Mouse (Mus musculus) heart, postnatal 0 days (tissue): Measurements from ENCODE around the gene Sec31a. TPM values are rescaled to one million over a fixed set of nuclear protein-coding genes. Genes with fewer than 3 reads are reported as not detected.

ENCODE experiments used
- ATAC-seq: fragments of 200-750 bp; cut with Nextera tagmentation; 2 replicates; pipeline ENCODE4 v1.8.0; 2017; ENCODE audit warnings: low read depth, moderate number of reproducible peaks, moderate library complexity; ENCODE audit not compliant: insufficient read depth
- DNase-seq: peaks from one replicate; pipeline ENCODE4 v3.0.0-alpha.2; 2016; ENCODE audit warnings: low spot score
- H3K27ac ChIP-seq: fragments of 300-500 bp; sonication (generic); 2 replicates; pipeline ENCODE4 v1.5.1; 2014; ENCODE audit warnings: low read depth, mild to moderate bottlenecking
- H3K27me3 ChIP-seq: fragments of 300-500 bp; sonication (generic); 2 replicates; pipeline ENCODE4 v1.6.1; 2014; ENCODE audit warnings: low read length, mixed read lengths; ENCODE audit not compliant: control insufficient read depth, insufficient read depth
- H3K36me3 ChIP-seq: fragments of 300-500 bp; sonication (generic); replicated peaks from 2 replicates; pipeline ENCODE4 v1.6.1; 2014; ENCODE audit warnings: low read length, mixed read lengths; ENCODE audit not compliant: control insufficient read depth, insufficient read depth
- H3K4me1 ChIP-seq: fragments of 300-500 bp; sonication (generic); 2 replicates; pipeline ENCODE4 v1.6.1; 2014; ENCODE audit warnings: antibody characterized with exemption; ENCODE audit not compliant: control insufficient read depth, insufficient read depth
- H3K4me2 ChIP-seq: fragments of 300-500 bp; sonication (generic); 2 replicates; pipeline ENCODE4 v1.6.1; 2014; ENCODE audit warnings: low read depth, mild to moderate bottlenecking, low read length, moderate library complexity
- H3K4me3 ChIP-seq: fragments of 300-500 bp; sonication (generic); 2 replicates; pipeline ENCODE4 v1.5.1; 2014; ENCODE audit warnings: low read depth, low read length
- H3K9ac ChIP-seq: fragments of 300-500 bp; sonication (generic); replicated peaks from 2 replicates; pipeline ENCODE4 v1.6.1; 2014; ENCODE audit warnings: low read depth, low read length, mixed read lengths
- H3K9me3 ChIP-seq: fragments of 300-500 bp; sonication (generic); replicated peaks from 2 replicates; pipeline ENCODE4 v1.6.1; 2016; ENCODE audit warnings: low read length; ENCODE audit not compliant: control insufficient read depth
- CTCF ChIP-seq: IDR thresholded peaks from 2 replicates; pipeline ENCODE4 v1.5.1; 2016; ENCODE audit warnings: antibody characterized with exemption, control low read depth, low read depth
- EP300 ChIP-seq: IDR thresholded peaks from 2 replicates; pipeline ENCODE4 v1.6.1; 2016; ENCODE audit warnings: antibody characterized with exemption, low read depth
- WGBS: fragments of 180-500 bp; shearing (Covaris S2); extraction: QIAGEN DNeasy Blood & Tissue Kit; methylation state at CpG from one replicate; pipeline ENCODE4 v1.1.7; 2014; 5-methylcytosine and 5-hydroxymethylcytosine counted together
- polyA plus RNA-seq: library from polyadenylated mRNA; unstranded; fragments of >200 nt; fragmentation: Nextera tagmentation; extraction: Ambion mirVana; gene quantifications from 2 replicates; pipeline ENCODE4 v1.2.1, GENCODE M21; 2015
- total RNA-seq: library from RNA; depleted of rRNA; stranded (reverse); fragments of >200 nt; gene quantifications from 2 replicates; pipeline ENCODE4 v1.2.3, GENCODE M21; 2014; ENCODE audit warnings: low replicate concordance

The Sec31a gene
- total and polyA plus RNA-seq, 2 experiments from 2014 or later: 101 to 258 TPM

DNA sequence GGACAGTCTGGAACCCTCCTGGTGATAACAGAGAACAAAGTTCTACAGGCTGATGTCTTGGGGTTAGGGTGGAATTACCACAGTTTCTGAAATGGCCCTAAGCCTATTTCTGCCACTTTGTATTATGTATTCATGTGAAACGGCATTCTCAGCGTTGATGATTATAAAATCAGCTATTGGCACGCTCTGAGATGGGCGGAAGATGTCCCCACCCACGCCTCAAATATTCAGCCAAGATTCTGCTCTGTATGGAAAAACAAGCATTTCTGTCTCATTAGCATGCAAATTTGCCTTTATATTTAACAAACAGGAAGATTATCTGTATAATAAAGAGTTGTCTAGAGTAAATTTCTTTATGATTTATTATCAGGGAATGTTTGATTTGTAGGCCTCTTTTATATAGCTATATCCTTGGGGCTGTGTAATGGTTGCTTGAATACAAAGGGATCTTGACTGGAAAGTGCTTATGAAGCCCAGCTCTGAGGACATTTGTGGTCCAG is 80.4 kb downstream of the Sec31a start:
- WGBS: 89% methylated on average over 5 of the region's 5 CpGs
- no peaks in the 10 kb centered on the region for H3K9me3 ChIP-seq
- ATAC-seq: no peak
- no peak for DNase-seq
- H3K9ac ChIP-seq: no peak overlapping the region
- no peaks in the 10 kb centered on the region for H3K36me3 ChIP-seq
- H3K27ac ChIP-seq: no peak overlapping the region
- TF ChIP-seq EP300 (no peak), CTCF (no peak)
- no peak overlapping the region for H3K4me3 ChIP-seq
- H3K4me2 ChIP-seq: no peak overlapping the region
- no peaks in the 10 kb centered on the region for H3K27me3 ChIP-seq
- H3K4me1 ChIP-seq: no peaks in the 10 kb centered on the region

DNA sequence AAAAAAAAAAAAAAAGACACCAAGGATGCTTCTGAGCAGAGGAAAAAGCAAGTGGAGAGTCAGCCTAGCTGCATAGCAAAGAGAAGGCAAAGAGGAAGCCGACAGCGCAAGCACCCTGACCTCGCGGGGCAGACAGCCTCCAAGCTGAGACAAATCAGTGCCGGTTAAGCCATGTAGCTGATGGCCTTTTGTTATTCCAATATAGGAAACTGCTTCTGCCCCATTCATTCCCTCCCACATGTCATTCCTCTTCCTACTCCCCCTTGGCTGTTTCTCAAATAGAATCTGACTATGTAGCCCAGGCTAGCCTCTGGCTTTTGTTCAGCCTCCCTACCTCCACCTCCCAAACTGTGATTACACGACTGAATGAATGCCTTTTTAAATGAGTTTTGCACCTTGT is 81.3 kb downstream of the Sec31a start:
- no peaks in the 10 kb centered on the region for H3K9me3 ChIP-seq
- H3K27ac ChIP-seq: no peak overlapping the region
- H3K4me1 ChIP-seq: no peaks in the 10 kb centered on the region
- H3K4me3 ChIP-seq: no peak overlapping the region
- H3K27me3 ChIP-seq: no peaks in the 10 kb centered on the region
- TF ChIP-seq CTCF: no peak
- H3K9ac ChIP-seq: no peak overlapping the region
- H3K36me3 ChIP-seq: no peaks in the 10 kb centered on the region
- H3K4me2 ChIP-seq: no peak overlapping the region
- ATAC-seq (no peak), DNase-seq (no peak)
- 62% methylated on average over 6 of the region's 6 CpGs for WGBS

GRCm38 (mm10) chr5:100333607-100334380 is 82.2 kb downstream of the Sec31a start:
- Histone ChIP-seq H3K4me1 (no peaks in the 10 kb centered on the region), H3K27me3 (no peaks in the 10 kb centered on the region), H3K9ac (no peak overlapping the region), H3K4me3 (no peak overlapping the region), H3K27ac (no peak overlapping the region), H3K36me3 (no peaks in the 10 kb centered on the region), H3K4me2 (no peak overlapping the region), H3K9me3 (no peaks in the 10 kb centered on the region)
- 49% methylated on average over 14 of the region's 14 CpGs for WGBS
- TF ChIP-seq EP300 (no peak), CTCF (no peak)
- DNase-seq (no peak), ATAC-seq (no peak)

- WGBS: 75% methylated on average over 8 of the region's 8 CpGs
- Histone ChIP-seq H3K4me3 (no peak overlapping the region), H3K9me3 (no peaks in the 10 kb centered on the region), H3K9ac (no peak overlapping the region), H3K27me3 (no peaks in the 10 kb centered on the region), H3K4me1 (no peaks in the 10 kb centered on the region), H3K27ac (no peak overlapping the region), H3K36me3 (no peaks in the 10 kb centered on the region), H3K4me2 (no peak overlapping the region)
- DNase-seq (no peak), ATAC-seq (no peak)
- peak; percentile 10; the same call in 1 of the 2 replicates for TF ChIP-seq CTCF
- no peak for TF ChIP-seq EP300
Measured at GRCm38 (mm10) chr5:100332300-100333004, 83.6 kb downstream of the Sec31a start.

GRCm38 (mm10) chr5:100331636-100332035 is 84.4 kb downstream of the Sec31a start:
- no peaks in the 10 kb centered on the region for H3K36me3 ChIP-seq
- no peak overlapping the region for H3K4me3 ChIP-seq
- no peak overlapping the region for H3K4me2 ChIP-seq
- no peaks in the 10 kb centered on the region for H3K27me3 ChIP-seq
- DNase-seq (no peak), ATAC-seq (no peak; the same call in 1 of the 2 replicates)
- 87% methylated on average over 8 of the region's 8 CpGs for WGBS
- H3K4me1 ChIP-seq: no peaks in the 10 kb centered on the region
- no peaks in the 10 kb centered on the region for H3K9me3 ChIP-seq
- H3K27ac ChIP-seq: no peak overlapping the region
- no peak overlapping the region for H3K9ac ChIP-seq
- no peak for TF ChIP-seq EP300
- TF ChIP-seq CTCF: no peak
